Mouse (Mus musculus) lung, adult 18-20 months (tissue): ENCODE data around the gene Eea1.
A peak's percentile ranks its signal among the peaks of the same experiment; 100 is the strongest.
"Not testable (repeated sequence)": the region's sequence is repeated elsewhere in the genome, so short reads cannot be mapped to it uniquely, and the experiment has no call there.

Experiments
- DNase-seq, 2 experiments: peaks; one replicate each; pipeline ENCODE4 v3.0.0; 2022; ENCODE audit warnings: mixed read lengths in 2 of 2

Gene Eea1

DNA sequence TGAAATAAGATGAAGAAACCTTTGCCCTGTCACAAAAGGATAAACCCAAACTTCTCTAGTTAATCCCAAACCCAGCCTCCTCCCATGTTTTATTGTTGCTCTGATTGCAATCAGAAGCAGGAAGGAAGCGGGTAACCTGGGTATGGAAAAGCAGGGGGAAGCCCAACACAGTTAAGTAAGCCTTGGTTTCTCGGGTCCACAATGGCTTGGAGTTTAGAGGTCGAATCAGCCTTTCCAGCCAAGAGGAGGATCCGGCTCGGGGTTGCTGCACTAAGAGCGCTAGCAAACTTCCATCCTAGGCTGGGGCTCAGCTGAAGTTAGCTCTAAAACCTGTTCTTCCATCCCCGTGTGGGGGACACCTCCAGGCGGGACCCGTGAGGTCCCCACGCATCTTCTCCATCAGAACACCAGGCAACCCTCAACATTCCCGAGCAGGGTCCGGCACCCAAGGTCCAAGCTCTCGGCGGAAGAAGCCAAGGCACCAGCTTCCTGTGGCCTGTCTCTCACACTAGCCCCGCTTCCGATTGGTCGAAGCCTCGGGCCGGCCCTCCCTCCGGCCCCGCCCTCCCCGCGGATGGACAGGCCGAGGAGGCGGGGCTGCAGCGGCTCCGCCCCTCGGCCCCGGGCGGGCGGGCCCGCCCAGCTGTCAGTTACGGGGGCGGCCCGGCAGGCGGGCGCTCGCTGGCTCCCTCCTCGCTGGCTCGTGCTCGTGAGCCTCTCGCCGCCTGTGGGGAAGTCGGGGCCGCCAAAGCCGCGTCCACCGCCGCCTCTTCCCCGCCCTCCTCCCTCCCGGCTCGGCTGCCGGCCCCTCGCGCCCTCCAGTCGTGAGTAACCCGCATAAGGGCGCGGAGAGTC lies at the start of gene Eea1:
TSS of gene Eea1 (plus strand) at position 605 of the 855 bp plus-strand sequence.
- peak; percentile 91 to 94 for DNase-seq

DNA sequence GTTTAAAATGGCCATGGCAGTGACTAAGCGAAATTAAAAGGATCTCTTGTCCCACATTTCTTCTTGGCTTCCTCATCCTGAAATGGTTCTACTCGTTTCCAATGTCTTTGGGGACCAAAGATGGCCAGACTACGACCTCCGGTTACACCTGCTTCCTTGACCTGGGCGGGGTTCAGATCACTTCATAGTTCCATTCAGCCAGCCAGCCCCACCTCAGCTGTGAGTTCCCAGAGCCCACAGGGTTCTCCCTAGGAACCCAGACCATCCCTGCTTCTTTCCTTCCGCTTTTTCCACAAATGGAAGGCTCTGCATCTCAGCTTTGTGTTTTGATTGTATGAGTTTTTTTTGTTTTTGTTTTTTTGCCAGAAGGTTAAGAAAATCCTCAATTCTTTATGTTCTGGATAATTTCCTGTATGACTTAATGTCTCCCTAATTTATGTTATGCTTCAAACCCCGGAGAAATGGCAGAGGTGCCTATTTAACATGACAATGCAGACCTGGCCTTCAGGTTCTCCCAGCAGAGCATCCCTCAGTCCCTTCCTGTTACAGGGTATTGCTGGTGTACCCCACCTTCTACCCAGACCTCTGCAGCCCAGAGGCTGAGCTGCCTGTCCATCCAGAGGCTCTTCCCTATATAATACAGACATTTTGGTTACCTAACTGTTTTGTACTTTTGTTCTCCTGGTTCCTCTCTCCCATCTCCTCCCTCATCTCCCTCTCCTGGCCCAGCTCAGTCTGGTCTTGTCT lies 49.1 kb upstream of the Eea1 start:
- DNase-seq = no peak

DNA sequence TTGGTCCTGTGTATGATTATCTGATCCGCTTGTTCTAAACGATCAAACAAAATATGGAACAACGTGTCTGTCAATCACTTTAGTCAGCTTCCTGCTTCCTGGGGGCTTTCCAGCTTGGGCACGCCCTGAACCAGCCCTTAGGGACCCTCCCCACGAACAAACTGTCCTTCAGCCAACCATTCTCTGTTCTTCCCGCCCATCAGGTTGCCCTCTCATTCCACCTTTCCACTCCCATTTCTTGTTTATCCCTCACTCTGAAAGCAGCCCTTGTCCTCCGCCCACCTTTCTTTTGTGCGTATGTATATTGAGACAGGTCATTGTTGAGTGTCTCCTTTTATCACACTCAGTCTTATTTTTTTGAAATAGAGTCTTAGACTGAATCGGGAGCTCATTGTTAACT lies 48.3 kb upstream of the Eea1 start:
- no peak for DNase-seq

DNA sequence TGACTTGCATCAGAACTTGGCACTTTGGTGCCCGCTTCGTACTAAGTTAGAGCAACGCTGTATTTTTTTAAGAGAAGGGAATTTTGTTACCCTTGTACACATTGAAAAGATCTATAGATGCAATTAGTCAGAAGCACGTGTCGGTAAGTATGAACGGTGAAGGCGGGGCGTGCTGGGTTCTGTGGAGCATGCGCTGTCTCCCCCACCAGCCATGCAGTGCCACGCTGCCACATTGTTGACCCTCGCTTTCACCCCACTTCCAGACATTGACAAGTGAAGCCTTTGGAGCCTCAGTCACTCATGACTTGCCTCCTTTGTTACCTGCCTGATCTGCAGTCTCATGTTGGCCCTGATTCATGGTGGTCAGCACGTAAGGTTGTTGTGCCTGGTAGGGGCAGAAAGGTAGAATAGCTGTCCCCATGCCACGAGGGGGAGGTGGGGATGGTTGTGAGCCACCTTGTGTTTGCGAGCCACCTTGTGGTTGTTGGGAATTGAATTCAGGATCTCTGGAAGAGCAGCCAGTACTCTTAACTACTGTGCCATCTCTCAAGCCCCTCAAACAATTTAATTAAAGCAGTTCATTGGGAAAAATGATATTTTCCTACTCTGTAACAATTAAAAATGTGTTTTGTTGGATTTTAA lies 47.0 kb upstream of the Eea1 start:
- DNase-seq = no peak

DNA sequence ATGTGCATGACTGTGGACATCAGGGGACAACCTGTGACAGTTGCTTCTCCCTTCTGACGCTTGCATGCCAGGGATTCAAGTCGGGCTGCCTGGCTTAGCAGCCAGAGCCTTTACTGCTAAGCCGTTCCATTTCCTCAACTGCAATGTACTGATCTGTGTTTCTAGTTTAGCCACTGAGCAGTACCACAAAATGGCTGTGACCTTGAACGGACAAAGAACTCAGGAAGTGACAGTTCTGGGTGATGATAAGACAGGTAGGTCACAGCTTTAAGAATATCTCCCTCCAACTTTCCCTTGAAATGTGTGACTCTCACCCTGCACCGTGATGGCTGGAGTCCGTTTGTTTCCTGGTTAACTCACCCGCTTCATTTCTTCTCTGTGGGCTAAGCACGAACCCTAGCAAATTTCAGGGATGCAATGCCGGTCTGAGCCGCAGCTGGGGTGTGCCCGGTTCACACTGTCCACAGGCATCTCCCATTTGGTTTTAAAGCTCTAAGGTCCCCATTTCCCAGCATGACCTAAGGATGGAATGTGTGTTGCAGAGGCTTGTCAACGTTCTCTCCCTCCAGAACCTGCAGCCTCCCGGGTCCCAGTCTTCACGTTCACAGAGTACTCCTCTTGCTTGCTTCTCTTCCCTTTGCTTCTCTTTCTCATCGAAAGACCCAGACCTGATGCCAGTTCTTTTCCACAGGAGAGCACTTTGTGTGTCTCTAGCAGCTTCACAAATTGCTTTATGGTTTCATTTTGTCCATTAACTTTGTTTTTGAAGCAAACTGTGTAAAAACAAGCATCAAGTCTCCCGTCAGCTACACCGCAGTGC lies 46.2 kb upstream of the Eea1 start:
- no peak for DNase-seq

DNA sequence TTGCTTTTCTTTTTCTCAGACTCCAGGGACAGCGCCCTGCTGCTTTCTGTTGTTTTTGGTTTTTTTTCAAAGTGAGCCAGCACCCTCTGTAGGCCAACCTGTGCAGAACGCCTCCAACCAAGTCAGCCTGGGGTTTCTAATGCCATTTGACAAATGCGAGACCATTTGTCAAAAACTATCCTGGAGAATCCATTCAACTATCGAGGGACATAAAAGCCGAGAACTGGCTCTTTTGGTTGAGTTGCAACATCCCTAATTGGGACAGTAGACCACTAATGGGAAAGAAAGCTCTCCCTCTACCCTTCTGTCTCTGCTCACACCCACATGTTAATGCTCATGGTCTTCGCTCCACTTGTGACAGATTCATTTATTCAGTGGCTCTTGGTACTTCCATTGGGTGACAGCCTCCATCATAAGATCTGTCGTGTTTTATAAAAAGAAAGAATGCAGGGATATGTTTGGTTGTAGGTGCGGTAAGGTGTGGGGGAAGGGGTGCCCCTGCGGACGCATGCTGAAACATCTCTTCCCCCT lies 45.5 kb upstream of the Eea1 start:
- DNase-seq = peak; percentile 48 to 61

DNA sequence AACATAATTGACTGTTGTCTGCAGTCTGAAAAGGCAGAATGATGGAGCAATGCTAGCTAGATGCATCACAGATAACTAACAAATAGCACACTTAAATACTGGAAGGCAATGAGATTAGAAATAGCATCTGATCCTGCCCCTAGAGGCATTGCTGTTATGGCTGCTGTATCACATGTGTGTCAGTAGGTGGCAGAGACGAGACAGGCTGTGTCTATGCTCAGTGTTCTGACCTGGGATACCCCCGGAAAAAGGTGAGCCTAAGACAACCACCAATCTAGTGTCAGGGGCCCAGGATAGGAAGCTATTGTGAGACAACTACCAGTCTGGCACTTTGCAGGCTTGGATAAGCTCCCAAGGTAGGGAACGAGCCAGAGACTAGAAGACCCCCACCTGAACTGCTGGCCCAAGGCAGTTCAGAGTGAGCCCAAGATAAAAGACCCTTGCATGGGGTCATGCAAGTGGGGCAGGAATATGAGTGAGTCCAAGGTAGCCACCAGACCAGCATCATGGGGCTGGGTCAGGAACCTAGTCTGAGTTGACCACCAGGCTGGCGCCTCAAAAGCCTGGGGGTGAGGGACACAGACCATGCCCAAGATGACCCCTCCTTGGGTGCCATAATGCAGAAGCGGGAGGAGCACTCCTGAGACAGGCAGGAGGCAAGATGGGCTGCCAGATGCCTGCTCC lies 41.8 kb upstream of the Eea1 start:
- peak; percentile 13 to 29 for DNase-seq

DNA sequence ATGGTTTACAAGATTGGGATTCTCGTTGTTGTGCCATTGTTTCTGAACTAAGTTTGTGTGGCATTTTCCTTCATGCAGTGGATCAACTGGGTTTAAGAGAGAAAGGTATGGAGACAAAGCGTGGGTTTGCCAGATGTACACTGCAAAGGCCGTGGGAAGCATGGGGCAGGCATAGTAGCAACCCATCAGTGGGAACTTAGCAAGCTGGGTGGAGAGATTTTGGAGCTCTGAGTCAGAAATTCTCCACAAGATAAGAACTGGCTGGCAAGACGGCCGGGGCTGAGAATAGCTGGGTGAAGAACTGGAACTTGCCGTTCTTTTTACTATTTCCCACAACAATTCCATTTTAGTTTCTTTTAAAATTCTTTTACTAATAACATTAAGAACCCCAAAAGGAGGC lies 35.8 kb upstream of the Eea1 start:
- no peak for DNase-seq

DNA sequence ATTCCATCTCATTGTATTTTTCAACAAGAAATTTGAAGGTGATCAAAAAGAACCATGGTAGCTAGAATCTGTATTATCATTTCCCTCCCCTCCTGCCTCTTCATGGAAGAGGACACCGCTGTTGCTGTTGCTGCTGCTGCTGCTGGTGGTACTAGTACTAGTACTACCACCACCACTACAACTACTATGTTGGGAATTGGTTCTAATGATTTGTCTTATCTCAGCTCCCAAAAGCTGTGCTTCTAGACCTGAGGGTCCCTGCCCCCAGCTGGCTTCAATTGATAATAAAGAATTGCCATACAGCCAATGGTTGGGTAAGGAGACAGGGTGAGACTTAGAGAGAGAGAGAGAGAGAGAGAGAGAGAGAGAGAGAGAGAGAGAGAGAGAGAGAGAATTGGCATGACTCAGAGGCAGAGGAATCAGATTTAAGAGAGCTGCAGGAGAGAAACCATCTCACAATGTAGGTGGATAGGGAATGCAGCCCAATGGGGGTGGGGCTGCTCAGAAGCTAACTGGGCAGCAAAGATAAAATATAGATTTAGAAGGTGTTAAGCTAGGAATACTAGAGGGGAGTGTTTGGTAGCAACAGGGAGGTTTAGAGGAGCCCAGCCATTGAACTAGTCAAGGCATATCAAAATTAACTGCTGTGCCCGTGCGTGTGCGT lies 31.1 kb upstream of the Eea1 start:
- DNase-seq = no peak

DNA sequence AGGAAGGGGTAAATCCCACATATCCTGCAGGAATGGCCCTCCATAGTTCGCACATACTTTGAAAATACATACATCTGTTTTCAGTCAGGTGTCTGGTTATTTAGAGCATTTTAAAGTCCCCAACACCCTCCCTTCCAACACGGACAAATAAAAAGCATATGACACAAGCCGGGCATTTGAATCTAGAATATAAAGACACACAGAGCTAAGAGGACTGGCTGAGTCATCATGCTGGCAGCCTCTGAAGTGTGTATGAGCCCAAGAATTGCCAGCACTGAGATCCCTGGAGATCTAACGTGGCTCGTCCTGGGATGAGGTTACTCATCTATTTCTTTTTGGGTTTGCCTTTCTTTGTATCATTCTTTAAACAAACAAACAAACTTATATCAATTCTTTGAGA lies 29.4 kb upstream of the Eea1 start:
- no peak for DNase-seq

DNA sequence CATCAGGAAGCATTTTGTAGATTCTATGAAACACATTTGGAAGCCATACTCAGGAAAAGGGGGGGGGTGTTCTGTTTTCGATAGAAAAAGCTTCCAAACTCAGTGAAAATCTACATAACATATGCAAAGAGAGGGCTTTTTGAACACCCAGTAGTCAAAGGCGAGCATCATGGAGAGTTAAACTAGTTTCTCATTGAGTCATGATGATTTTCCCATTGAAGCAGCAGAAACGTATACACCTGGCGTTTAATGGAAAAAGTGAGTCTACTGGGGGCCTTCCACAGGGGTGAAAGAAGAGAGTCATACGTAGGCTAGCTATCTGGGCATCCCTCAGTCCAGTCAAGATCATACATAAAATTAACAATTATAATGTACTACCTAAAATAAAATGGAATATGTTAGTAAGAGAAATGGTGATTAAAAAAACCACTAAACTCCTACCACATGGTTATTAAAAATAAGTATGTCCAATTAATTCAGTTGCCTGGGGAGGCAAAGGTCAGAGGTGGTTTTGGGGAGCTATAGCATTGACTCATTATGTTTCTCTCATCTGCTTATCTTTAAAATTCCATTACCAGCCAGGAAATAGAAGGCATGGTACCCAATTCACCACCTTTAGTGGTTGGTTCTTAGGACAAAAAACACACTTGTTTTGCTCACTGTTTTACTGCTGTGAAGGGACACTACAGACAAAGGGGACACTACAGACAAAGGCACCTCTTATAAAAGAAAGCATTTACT lies 25.8 kb upstream of the Eea1 start:
- no peak for DNase-seq

DNA sequence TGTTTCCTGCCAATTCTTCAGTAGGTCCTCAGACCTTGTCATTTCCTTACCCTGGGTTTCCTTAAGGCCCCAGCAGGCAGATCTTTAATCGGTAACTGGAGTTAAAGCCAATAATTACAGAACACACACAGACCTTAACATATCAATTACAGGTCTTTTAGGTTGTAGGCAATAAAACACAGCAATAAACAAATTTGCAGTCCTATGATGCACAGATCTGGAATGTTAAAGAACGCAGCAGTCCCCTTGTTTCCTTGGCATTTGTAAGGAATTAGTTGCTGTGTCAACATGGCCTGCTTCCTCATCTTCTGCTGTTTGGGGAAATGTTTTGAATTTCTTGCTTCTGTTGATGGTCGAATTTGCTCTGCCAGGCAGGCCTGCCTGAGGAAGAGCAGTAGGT lies 21.7 kb upstream of the Eea1 start:
- DNase-seq = no peak

DNA sequence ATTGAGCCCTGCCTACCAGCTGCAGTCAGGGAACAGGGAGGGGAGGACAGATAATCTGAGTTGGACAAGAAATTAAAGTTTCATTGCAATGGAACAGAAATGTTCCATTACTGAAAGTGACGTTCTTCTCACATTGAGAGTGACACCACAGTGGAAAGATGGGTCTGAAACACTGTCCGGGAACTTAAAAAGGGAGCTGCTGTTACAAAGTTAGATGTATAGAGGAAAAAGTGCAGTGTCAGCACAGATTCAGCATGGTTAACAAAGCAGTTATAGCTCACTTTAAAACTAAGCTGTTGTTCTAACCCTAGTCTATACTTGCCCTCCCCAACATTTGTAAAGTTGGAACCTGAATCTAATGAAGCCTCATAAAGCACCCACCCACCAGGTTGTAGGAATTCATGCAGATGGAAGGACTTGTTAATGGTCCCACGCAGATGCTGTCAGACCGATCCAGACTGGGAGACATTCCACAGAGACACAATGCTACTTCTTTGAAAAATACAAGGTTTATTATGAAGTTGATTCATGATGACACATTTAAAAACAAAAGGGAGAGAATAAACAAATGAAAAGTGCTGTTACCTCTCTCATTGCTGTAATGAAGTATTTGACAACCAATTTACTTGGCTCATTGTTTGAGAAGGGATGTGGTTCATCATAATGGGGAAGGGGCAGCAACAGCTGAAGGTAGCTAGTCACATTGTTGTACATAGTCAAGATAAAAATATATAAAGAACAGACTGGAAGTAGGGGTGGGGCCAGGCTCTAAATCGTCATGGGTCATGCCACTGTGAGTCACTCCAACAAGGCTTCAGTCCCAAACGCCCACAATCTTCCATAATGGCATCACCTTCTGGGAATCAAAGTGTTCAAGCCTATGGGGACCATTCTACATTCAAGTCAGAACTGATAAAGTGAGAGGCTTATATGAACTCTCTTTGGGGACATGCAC lies 16.9 kb upstream of the Eea1 start:
- no peak for DNase-seq

DNA sequence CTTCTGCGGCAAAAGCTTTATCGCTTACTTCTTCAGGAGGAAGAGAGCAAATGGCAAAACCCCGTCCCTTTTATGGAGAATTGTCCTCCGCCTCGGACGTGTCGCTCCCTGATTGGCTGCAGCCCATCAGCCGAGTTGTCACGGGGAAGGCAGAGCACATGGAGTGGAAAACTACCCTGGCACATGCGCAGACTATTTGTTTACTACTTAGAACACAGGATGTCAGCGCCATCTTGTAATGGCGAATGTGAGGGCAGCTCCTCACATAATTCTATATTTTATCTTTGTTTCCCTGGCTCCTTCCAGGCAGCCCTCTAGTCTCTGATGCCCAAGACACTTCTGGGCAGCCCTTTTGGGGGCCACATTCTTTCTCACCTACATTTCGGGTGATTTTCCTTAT lies 6.8 kb upstream of the Eea1 start:
- DNase-seq = not testable (repeated sequence)

DNA sequence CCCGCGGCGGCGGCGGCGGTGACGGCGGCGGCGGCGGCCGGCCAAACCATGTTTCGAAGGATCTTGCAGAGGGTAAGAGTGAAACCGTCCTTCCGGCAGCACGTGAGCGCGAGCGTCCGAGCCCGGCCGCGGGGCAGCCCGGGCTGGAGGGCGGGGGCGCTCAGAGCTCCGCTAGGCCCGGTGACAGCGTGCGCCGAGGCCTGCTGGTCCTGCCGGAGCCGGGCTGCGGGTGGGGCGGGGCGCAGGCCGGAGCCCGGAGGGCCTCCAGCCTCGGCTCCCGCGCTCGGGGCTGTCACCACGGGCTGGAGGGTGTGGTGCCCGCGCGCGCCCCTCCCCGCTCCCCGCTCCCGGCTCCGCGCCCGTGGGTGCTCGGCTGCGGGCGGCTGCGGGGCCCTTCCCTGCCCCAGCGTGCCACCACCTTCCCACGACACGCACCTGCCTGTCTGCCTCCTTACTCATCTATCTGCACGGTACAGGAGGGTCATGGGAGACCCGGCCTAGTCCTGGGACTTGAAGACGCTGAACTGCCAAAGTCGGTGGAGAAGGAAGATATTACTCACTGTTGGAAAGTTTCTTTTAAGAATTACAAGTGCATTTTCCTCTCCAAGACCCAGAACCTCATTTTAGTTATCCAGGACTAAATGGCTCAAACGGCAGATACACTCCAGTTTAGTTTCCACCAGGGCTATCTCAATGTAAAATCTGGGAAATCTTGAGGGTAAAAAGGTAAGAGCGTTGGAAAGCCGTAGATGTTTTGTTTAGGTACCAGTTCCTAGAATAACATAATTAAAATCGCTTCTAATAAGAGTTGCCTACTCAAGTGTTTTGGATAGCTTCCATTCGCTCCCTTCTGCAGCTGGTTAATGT lies 684 bp downstream of the Eea1 start:
- no peak for DNase-seq

DNA sequence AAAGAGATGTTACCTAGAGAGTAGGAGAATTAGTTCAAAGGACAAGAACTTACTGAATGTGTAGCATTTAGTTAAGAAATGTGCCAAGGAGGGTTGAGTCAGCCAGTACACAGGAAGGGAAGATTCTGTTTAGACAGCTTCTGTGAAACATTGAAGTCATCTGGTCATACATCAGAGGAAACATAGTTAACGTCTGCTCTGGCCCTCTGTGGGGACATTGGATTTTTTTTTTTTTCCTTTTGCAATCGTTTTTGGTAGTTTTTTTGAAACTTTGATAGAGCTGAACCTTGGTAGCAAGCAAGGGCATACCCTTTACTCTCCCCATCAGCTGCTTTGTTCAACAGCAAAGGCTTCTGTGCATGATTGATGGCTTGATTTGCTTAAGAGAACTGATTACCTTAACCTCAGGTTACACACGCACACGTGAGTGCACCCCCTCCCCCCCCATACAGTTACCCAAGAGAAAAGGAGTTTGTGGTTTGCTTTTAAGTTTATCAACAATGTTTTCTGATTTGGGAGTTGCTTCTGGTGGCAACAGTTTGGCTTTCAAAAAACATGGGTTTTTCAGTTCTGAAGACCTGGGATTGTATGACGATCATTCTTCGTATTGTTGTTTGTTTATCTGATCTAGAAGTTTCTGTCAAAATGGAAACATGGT lies 1.4 kb downstream of the Eea1 start:
- DNase-seq = no peak

DNA sequence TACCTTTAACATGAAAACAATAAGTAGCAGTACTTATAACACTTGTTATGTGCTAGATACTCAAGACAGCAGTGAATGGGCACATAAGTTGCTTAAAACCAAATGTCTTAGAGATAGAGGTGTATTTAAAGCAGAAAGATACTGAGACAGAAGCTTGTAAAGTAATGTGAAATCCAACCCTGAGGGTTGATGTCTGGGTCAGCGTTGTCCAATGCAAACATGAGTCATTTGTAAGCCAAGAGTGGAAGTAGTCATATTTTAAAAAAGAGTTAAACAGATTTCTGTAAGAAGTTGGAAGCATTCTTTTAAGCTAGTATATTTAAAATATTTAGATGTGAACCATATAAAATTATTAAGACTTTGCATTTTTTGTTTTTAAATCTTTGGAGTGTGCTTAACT lies 4.6 kb downstream of the Eea1 start:
- DNase-seq = no peak

DNA sequence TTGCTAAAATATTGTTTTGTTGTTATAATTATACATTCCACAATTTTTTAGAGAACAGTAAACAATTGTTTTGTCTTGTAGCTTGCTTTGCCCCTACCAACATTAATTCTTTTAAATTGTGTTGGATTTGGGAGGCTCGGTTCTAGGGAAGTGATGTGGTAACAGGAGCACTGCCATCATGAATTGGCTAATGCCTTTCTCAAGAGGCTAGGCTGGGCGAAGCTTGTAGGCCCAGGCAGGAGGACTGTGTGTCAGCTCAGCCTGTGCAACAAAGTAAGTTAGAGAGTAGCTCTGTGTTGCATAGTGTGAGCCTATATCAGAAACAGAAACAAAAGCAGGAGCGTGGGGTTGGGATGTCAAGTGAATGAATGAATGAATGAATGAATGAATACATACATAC lies 9.0 kb downstream of the Eea1 start:
- DNase-seq = no peak
